Mouse (Mus musculus) megakaryocyte, embryonic 14.5 days (primary cell): ENCODE data around the gene Daw1. TPM values are rescaled to one million over a fixed set of nuclear protein-coding genes. Genes with fewer than 3 reads are reported as not detected.

Experiments
- H3K27me3 ChIP-seq: replicated peaks from 2 replicates; pipeline ENCODE3; 2012; ENCODE audit warnings: inconsistent platforms
- H3K36me3 ChIP-seq: replicated peaks from 2 replicates; pipeline ENCODE3; 2012; ENCODE audit warnings: low read length, inconsistent platforms, mixed read lengths
- H3K4me1 ChIP-seq: 2 replicates; pipeline ENCODE4 v1.6.1; 2012; ENCODE audit warnings: inconsistent platforms
- H3K4me3 ChIP-seq: replicated peaks from 2 replicates; pipeline ENCODE3; 2012; ENCODE audit warnings: moderate library complexity, mild to moderate bottlenecking, inconsistent platforms
- H3K9me3 ChIP-seq: 2 replicates; pipeline ENCODE4 v1.6.1; 2012; ENCODE audit warnings: inconsistent platforms
- FLI1 ChIP-seq: IDR thresholded peaks from 2 replicates; pipeline ENCODE4 v1.6.1; 2012; ENCODE audit warnings: low read length, inconsistent platforms, mixed read lengths
- GATA1 ChIP-seq: IDR thresholded peaks from 3 replicates; pipeline ENCODE4 v1.6.1; 2012; ENCODE audit warnings: mixed read lengths, low read length, inconsistent platforms, borderline replicate concordance
- polyA plus RNA-seq: library from polyadenylated mRNA; stranded (reverse); fragments of >175 nt; gene quantifications from 2 replicates; pipeline ENCODE4 v1.2.3, GENCODE M21; 2012; ENCODE audit warnings: low replicate concordance; ENCODE audit not compliant: insufficient read depth

The Daw1 gene
- not detected in 2 replicates for polyA plus RNA-seq

DNA sequence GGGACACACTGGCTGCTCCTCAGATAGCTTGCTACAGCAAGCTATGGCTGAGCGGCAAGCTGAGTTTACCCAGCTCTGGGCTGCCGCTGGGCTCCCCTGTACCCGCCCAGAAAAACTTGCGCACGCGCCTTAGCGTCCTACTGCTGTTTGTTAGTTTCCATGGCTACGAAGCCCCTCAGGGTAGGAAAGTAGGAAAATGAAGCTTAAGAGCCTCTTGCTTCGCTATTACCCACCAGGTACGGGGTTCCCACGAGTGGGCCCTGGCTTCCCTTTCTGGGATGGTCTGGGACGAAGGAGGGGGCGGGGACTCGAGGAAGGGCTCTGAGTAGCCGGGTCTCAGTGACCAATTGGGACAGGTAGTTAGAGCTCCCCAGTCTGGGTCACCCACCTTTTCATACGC lies at the start of gene Daw1:
TSS of gene Daw1 (plus strand) at position 150 of the 400 bp plus-strand sequence.
- H3K9me3 ChIP-seq = 0 out of 2 replicates have a peak, but pooled peaks cover 5% of the 10 kb centered on the region
- no peaks in the 10 kb centered on the region for H3K36me3 ChIP-seq
- H3K4me1 ChIP-seq = no peaks in the 10 kb centered on the region
- H3K4me3 ChIP-seq = peak within 1 kb of the TSS; percentile 62
- H3K27me3 ChIP-seq = no peaks in the 10 kb centered on the region
- TF ChIP-seq GATA1 = no peak
- no peak for TF ChIP-seq FLI1

DNA sequence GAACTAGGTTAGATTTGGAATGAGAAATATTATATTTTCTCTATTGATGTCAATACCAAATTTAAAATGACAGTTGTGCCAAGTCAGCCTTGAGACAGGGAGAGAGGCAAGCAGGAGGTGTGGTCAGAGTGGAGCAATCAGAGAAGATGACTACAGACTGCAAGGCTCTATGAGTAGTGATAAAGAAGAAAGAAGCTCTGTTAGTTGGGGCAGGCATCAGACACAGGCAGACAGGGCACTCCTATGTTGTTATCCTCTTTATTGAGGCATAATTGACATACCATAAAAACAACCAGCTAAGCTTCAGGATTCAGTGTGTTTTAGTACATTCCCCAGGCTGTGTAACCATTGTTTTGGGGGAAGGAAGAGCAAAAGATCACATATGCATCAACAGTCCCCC lies 48.6 kb upstream of the Daw1 start:
- no peaks in the 10 kb centered on the region for H3K4me1 ChIP-seq
- H3K27me3 ChIP-seq = no peaks in the 10 kb centered on the region
- no peak overlapping the region for H3K4me3 ChIP-seq
- TF ChIP-seq FLI1 (no peak), GATA1 (no peak)
- H3K36me3 ChIP-seq = no peaks in the 10 kb centered on the region
- no peaks in the 10 kb centered on the region for H3K9me3 ChIP-seq

DNA sequence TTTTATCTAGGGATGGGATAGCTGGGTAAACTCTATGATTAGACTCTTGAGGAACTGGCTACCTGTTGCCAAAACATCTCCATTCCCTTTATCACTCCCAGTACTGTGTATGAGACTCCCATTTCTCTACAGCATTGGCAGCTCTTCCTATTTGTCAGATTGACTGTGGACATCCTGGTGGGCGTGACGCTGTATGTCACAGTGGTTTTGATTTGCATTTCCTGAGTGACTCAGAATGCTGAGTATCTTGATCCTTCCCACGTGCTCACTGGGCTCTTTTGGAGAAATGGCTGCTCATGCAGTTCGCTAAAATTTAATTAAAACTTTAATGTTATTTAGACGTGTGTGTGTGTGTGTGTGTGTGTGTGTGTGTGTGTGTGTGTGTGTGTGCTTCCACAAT lies 47.8 kb upstream of the Daw1 start:
- H3K27me3 ChIP-seq = no peaks in the 10 kb centered on the region
- H3K9me3 ChIP-seq = no peaks in the 10 kb centered on the region
- TF ChIP-seq GATA1 (no peak), FLI1 (no peak)
- no peaks in the 10 kb centered on the region for H3K36me3 ChIP-seq
- no peak overlapping the region for H3K4me3 ChIP-seq
- no peaks in the 10 kb centered on the region for H3K4me1 ChIP-seq

DNA sequence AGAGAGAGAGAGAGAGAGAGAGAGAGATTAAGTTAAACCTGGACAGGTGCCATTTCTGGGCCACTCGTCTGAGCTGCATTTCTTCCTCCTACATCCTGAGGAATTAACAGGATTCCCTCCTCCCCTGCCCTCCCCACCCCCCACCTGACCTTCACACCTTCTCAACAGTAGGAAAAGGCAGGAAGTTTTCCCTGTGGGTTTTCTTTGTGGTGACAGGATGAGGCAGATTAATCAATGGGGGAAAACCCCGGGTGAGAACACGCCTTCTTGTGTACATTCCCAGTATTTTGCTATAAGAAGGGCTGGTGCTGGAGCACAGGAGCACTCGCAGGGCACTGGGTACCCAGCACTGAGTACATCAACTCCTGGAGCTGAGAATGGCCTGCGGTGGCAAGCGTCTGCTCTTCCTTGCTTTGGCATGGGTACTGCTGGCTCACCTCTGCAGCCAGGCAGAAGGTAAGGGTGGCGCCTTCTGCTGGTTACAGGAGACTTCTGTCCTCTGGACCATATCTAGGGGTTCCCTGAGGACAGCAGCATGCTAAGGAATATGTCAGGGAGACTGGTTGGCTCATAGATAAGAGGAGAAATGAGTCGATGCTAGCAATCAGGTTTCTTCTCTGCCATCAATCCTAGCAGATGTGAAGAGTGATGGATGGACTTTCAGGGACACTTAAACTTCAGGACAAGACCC lies 43.0 kb upstream of the Daw1 start, which contains the start of gene Ccl20:
TSS of gene Ccl20 (plus strand) at position 320 of the 691 bp plus-strand sequence.
- H3K36me3 ChIP-seq = no peaks in the 10 kb centered on the region
- no peaks in the 10 kb centered on the region for H3K9me3 ChIP-seq
- no peak within 1 kb of the TSS for H3K4me3 ChIP-seq
- no peaks in the 10 kb centered on the region for H3K27me3 ChIP-seq
- H3K4me1 ChIP-seq = no peaks in the 10 kb centered on the region
- TF ChIP-seq GATA1 = no peak

DNA sequence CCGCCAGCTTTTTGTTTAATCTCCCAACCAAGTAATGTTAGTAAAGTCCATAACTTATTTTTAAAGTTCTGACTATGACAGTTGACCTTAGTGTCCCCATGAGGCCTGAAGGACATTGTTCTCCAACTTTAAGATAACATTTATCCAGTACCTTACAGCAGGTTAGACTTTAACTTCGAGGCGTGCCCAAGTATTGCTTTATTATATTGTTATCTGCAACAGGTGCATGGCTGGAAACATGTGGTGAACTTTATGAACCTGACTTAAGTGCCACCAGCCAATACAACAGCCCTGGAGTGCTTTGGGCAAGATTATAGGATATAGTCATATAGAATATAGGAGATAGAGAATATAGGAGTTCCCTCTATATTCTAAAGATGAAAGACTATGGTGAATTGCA lies 42.3 kb upstream of the Daw1 start:
- H3K36me3 ChIP-seq = no peaks in the 10 kb centered on the region
- no peak overlapping the region for H3K4me3 ChIP-seq
- no peak for TF ChIP-seq FLI1
- TF ChIP-seq GATA1 = no peak
- no peaks in the 10 kb centered on the region for H3K4me1 ChIP-seq
- H3K27me3 ChIP-seq = no peaks in the 10 kb centered on the region
- no peaks in the 10 kb centered on the region for H3K9me3 ChIP-seq

DNA sequence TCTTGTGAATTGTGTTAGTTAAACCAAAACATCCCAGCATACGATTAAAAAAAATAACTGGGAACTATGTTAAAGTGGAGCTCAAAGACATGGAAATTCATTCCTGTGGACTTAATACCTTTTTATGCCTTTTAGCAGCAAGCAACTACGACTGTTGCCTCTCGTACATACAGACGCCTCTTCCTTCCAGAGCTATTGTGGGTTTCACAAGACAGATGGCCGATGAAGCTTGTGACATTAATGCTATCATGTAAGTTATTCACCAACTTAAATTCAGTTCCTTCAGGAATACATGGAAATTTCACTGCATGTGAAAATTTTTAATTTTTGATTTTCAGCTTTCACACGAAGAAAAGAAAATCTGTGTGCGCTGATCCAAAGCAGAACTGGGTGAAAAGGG lies 41.9 kb upstream of the Daw1 start:
- Histone ChIP-seq H3K9me3 (no peaks in the 10 kb centered on the region), H3K4me1 (no peaks in the 10 kb centered on the region), H3K27me3 (no peaks in the 10 kb centered on the region), H3K4me3 (no peak overlapping the region), H3K36me3 (no peaks in the 10 kb centered on the region)
- TF ChIP-seq GATA1 (no peak), FLI1 (no peak)

DNA sequence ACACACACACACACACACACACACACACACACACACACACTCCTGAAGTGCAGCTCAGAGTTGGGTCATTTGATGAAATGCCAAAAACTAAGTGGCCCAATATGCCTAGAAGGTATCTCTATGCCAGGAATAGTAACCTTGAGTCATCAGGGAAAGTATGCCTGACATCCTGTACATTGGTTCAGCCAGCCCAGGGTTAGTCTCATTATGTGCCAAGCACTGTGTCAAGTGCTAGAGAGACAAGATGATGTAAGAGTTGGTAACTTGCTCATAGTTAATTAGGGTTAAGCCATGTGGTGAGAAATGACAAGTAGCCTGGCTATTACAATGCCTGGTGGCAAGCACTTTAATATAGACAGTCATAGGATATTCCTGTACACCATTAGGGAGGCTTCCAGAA lies 39.6 kb upstream of the Daw1 start:
- H3K4me3 ChIP-seq = no peak overlapping the region
- no peaks in the 10 kb centered on the region for H3K4me1 ChIP-seq
- H3K36me3 ChIP-seq = no peaks in the 10 kb centered on the region
- TF ChIP-seq GATA1 (no peak), FLI1 (no peak)
- no peaks in the 10 kb centered on the region for H3K27me3 ChIP-seq
- H3K9me3 ChIP-seq = no peaks in the 10 kb centered on the region

DNA sequence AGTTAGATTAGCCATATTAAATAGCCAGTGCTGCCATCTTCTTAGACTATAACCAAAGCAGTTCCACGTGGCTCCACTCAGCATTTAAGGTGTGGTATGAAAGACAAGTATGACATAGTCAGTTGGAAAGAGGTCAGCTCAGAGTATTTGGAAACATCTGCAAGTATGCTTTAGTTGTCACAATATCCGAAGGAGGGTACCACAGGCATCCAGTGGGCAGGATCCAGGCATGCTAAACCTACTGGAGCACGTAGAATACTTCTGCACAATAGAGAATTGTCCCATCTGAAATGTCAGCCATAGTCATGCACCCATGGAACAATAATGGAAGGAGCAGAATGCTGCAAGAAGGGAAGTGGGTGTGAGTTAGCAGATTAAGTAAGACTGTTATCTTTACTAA lies 39.2 kb upstream of the Daw1 start:
- H3K9me3 ChIP-seq = no peaks in the 10 kb centered on the region
- no peaks in the 10 kb centered on the region for H3K4me1 ChIP-seq
- no peak overlapping the region for H3K4me3 ChIP-seq
- no peaks in the 10 kb centered on the region for H3K36me3 ChIP-seq
- TF ChIP-seq FLI1 = no peak
- no peak for TF ChIP-seq GATA1
- H3K27me3 ChIP-seq = no peaks in the 10 kb centered on the region

DNA sequence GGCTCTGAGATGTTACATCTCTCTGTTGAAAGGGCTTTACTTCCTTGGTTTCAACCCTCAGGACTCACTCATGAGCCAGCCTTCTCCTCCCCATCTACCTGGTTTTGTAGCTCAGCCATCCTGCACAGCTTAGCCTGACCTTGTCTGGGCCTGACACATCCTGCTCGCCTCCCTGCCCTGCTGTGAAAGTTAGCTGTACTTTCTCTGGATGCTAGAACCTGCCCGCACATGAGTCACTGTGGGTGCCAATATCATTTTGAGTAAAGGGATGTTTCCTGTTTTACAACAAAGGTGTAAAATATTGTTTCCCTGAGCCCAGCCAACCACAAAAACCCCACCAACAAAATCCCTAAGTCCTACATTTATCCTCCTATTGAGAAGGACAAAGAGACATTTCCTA lies 36.4 kb upstream of the Daw1 start:
- Histone ChIP-seq H3K4me1 (no peaks in the 10 kb centered on the region), H3K36me3 (no peaks in the 10 kb centered on the region), H3K9me3 (no peaks in the 10 kb centered on the region), H3K27me3 (no peaks in the 10 kb centered on the region), H3K4me3 (no peak overlapping the region)
- TF ChIP-seq GATA1 = no peak

DNA sequence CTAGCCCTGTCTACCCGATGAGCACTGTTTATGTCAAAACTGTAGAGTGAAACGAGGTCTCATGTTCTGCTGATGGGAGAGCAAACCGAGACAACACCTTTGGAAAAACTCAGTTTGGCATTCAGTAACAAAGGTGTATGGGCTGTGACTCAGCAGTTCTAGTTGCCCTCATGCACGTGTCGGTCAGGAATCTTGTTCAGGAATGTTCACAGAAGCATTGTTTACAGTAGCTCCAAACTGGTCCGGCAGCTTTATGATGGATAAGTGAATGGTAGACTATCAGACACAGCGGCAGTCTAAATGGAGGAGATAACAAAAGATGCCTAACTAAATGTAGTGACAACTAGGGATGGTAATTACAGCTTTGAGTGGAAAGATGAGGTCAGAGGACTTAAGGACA lies 23.7 kb upstream of the Daw1 start:
- Histone ChIP-seq H3K4me3 (no peak overlapping the region), H3K36me3 (no peaks in the 10 kb centered on the region), H3K4me1 (no peaks in the 10 kb centered on the region), H3K9me3 (peaks cover 8% of the 10 kb centered on the region; the same call in 1 of the 2 replicates), H3K27me3 (no peaks in the 10 kb centered on the region)
- TF ChIP-seq GATA1 (no peak), FLI1 (no peak)
